Mouse (Mus musculus): ENCODE data around the gene Krr1.

DNA sequence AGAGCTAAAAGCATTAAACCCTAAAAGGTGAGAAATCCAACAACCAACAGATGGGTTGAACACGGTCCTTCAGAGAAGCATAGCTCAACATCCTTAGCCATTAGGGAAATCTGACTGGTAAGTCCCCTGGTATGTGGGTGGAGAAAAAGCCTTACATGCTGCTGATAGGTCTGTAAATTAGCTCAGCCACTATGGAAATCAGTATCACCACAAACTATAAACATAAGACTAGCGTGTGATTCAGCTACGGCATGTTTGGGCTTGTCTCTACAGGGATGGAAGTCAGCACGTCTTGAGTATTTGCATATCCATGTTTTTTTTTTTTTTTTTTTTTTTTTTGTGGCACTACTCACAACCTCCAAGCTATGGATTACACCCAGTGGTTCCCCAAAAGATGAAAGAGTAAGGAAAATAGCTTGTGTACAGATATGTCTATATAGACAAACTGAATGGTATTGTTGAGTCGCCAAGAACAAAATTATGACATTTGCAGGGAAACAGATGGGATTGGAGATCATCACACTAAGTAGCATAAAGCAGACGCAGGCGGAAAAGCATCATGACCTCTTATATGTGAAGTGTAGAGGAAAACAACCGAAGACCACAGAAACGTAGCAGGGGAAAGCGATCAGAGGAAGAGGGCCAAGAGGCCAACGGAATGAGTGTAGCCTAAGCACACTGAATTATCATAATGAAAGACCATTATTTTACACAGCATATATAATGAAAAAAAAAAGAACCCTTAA is 23.5 kb downstream of the Krr1 start:
- no peak for TF ChIP-seq POLR2A (IDR thresholded peaks at IDR 0.05; ENCODE audit: borderline replicate concordance, control insufficient read depth, low read depth, low read length)
- no peak for TF ChIP-seq CTCF (IDR thresholded peaks at IDR 0.05; ENCODE audit: control insufficient read depth, insufficient read depth, low read length)

Measured in bone marrow, adult 2 months (tissue).